Mouse (Mus musculus): ENCODE measurements around the gene Tekt3. TPM values are rescaled to one million over a fixed set of nuclear protein-coding genes. Genes with fewer than 3 reads are reported as not detected.

Tekt3 gene
- not detected for total RNA-seq (2022)

GRCm38 (mm10) chr11:63061446-63061845 lies at the start of gene Tekt3:
Gene Tekt3, plus strand, starts transcription at chr11:63061654.
- no peak for DNase-seq (ENCODE audit: low spot score)

- DNase-seq (ENCODE audit: low spot score), result no peak
Observed at GRCm38 (mm10) chr11:63017327-63018082, 43.9 kb upstream of the Tekt3 start.

- DNase-seq (ENCODE audit: low spot score), result no peak
Observed at GRCm38 (mm10) chr11:63018083-63018622, 43.3 kb upstream of the Tekt3 start.

- DNase-seq (ENCODE audit: low spot score), result no peak
Observed at GRCm38 (mm10) chr11:63020633-63021032, 40.8 kb upstream of the Tekt3 start.

- DNase-seq (ENCODE audit: low spot score), result no peak
Observed at GRCm38 (mm10) chr11:63021141-63021806, 40.2 kb upstream of the Tekt3 start.

- DNase-seq (ENCODE audit: low spot score), result peak; percentile 45
Observed at GRCm38 (mm10) chr11:63023461-63023860, 38.0 kb upstream of the Tekt3 start.

GRCm38 (mm10) chr11:63024136-63024535 lies 37.3 kb upstream of the Tekt3 start:
- no peak for DNase-seq (ENCODE audit: low spot score)

- DNase-seq (ENCODE audit: low spot score), result peak; percentile 52
Observed at GRCm38 (mm10) chr11:63025476-63025875, 36.0 kb upstream of the Tekt3 start.

GRCm38 (mm10) chr11:63026651-63027141 lies 34.8 kb upstream of the Tekt3 start:
- peak; percentile 77 for DNase-seq (ENCODE audit: low spot score)

- no peak for DNase-seq (ENCODE audit: low spot score)
Observed at GRCm38 (mm10) chr11:63028131-63028530, 33.3 kb upstream of the Tekt3 start.

GRCm38 (mm10) chr11:63029148-63029714 lies 32.2 kb upstream of the Tekt3 start:
- no peak for DNase-seq (ENCODE audit: low spot score)

GRCm38 (mm10) chr11:63029721-63030120 lies 31.7 kb upstream of the Tekt3 start:
- DNase-seq (ENCODE audit: low spot score), result no peak

GRCm38 (mm10) chr11:63035420-63036211 lies 25.8 kb upstream of the Tekt3 start:
- DNase-seq (ENCODE audit: low spot score), result no peak

GRCm38 (mm10) chr11:63040002-63040661 lies 21.3 kb upstream of the Tekt3 start:
- no peak for DNase-seq (ENCODE audit: low spot score)

GRCm38 (mm10) chr11:63045771-63046170 lies 15.7 kb upstream of the Tekt3 start:
- DNase-seq (ENCODE audit: low spot score), result no peak

- DNase-seq (ENCODE audit: low spot score), result no peak
Observed at GRCm38 (mm10) chr11:63046380-63046779, 15.1 kb upstream of the Tekt3 start.

- no peak for DNase-seq (ENCODE audit: low spot score)
Observed at GRCm38 (mm10) chr11:63050362-63050932, 11.0 kb upstream of the Tekt3 start.

- DNase-seq (ENCODE audit: low spot score), result no peak
Observed at GRCm38 (mm10) chr11:63051041-63051440, 10.4 kb upstream of the Tekt3 start.

GRCm38 (mm10) chr11:63051996-63052395 lies 9.5 kb upstream of the Tekt3 start:
- no peak for DNase-seq (ENCODE audit: low spot score)

- no peak for DNase-seq (ENCODE audit: low spot score)
Observed at GRCm38 (mm10) chr11:63055596-63055995, 5.9 kb upstream of the Tekt3 start.

All from heart, adult 8-10 months (tissue).